Mouse (Mus musculus): Measurements from ENCODE around the gene Hoxc5. TPM values are rescaled to one million over a fixed set of nuclear protein-coding genes. Genes with fewer than 3 reads are reported as not detected.

Hoxc5 gene
- polyA plus RNA-seq, 1 experiment from 2014 or later: not detected

- Histone ChIP-seq H3K4me1 (no peaks in the 10 kb centered on the region), H3K4me3 (no peak overlapping the region), H3K9ac (replicated peaks) (no peak overlapping the region), H3K27ac (replicated peaks) (no peak overlapping the region), H3K4me2 (replicated peaks) (no peak overlapping the region), H3K27me3 (peaks cover 99% of the 10 kb centered on the region), H3K36me3 (no peaks in the 10 kb centered on the region), H3K9me3 (no peaks in the 10 kb centered on the region)
- WGBS: 13% methylated on average over 2 of the region's 2 CpGs
- ATAC-seq (ENCODE audit: low FRiP score, low read depth): no peak
Observed at GRCm38 (mm10) chr15:102950877-102951276, 16.4 kb upstream of the Hoxc5 start.

- ATAC-seq (ENCODE audit: low FRiP score, low read depth): no peak
- Histone ChIP-seq H3K36me3 (no peaks in the 10 kb centered on the region), H3K4me3 (no peak overlapping the region), H3K9me3 (no peaks in the 10 kb centered on the region), H3K27me3 (peaks cover 100% of the 10 kb centered on the region), H3K27ac (replicated peaks) (no peak overlapping the region), H3K9ac (replicated peaks) (no peak overlapping the region), H3K4me2 (replicated peaks) (no peak overlapping the region), H3K4me1 (no peaks in the 10 kb centered on the region)
- 5% methylated on average over 6 of the region's 6 CpGs for WGBS
Observed at GRCm38 (mm10) chr15:102953561-102953960, 13.7 kb upstream of the Hoxc5 start.

- no peaks in the 10 kb centered on the region for H3K4me1 ChIP-seq
- H3K27me3 ChIP-seq: peaks cover 98% of the 10 kb centered on the region
- no peaks in the 10 kb centered on the region for H3K9me3 ChIP-seq
- H3K9ac ChIP-seq (replicated peaks): no peak within 1 kb of the TSS
- H3K36me3 ChIP-seq: no peaks in the 10 kb centered on the region
- H3K4me2 ChIP-seq (replicated peaks): no peak within 1 kb of the TSS
- WGBS: under 1% methylated on average over 56 of the region's 57 CpGs
- H3K27ac ChIP-seq (replicated peaks): no peak within 1 kb of the TSS
- H3K4me3 ChIP-seq: no peak within 1 kb of the TSS
- no peak for ATAC-seq (ENCODE audit: low FRiP score, low read depth)
Observed at GRCm38 (mm10) chr15:102954192-102955006, 12.8 kb upstream of the Hoxc5 start, which contains the start of gene Hoxc11. Hoxc11 (plus strand) TSS chr15:102954427.

DNA sequence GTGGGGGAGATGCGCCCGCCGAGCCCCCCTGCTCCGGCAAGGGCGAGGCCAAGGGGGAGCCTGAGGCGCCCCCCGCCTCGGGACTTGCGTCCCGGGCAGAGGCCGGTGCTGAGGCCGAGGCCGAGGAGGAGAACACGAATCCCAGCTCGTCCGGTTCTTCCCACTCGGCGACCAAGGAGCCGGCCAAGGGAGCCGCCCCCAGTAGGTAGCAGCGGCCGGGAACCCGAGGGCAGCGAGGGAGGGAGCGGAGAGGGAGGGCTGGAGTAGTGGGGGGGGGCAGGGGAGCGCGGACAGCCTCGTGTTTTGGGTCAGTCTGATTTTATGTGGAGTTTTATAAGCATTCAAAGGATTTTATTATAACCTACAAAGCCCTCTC is 12.2 kb upstream of the Hoxc5 start:
- H3K36me3 ChIP-seq: no peaks in the 10 kb centered on the region
- under 1% methylated on average over 26 of the region's 28 CpGs for WGBS
- no peaks in the 10 kb centered on the region for H3K9me3 ChIP-seq
- no peak for ATAC-seq (ENCODE audit: low FRiP score, low read depth)
- H3K4me3 ChIP-seq: no peak overlapping the region
- H3K4me2 ChIP-seq (replicated peaks): no peak overlapping the region
- no peak overlapping the region for H3K9ac ChIP-seq (replicated peaks)
- no peak overlapping the region for H3K27ac ChIP-seq (replicated peaks)
- H3K27me3 ChIP-seq: peaks cover 98% of the 10 kb centered on the region
- no peaks in the 10 kb centered on the region for H3K4me1 ChIP-seq

DNA sequence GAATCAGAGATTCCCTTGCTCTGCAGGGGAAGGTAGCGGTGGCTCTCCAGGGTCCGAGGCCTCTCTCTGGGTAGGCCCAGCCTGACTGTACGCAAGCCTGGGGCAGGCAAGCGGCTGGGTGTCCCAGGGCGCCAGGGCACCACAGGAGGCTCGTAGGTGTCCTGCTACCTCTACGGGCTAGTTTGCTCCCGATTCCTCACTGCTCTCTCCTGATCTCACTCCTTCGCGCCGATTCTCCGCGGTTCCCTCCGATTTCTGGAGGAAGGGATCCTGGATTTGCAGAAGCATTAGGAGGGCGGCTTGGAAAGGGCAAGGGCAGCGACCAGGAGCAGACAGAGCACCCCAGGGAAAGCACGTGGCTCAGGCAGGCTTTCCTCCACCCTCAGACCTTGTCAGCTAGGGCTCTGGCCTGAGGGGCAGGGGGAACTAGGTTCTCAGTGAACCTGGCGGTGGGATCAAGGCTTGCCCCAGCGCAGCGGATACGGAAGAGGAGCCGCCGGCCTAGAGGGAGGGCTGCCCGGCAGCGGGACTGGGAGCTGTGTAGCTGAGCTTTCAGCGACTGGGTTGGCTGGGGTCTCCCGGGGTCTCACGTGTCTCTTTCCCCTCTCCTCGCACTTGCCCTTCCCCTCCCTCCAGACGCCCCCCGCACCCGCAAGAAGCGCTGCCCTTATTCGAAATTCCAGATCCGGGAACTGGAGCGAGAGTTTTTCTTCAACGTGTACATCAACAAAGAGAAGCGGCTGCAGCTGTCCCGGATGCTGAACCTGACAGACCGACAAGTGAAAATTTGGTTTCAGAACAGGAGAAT is 11.2 kb upstream of the Hoxc5 start:
- ATAC-seq (ENCODE audit: low FRiP score, low read depth): no peak
- Histone ChIP-seq H3K36me3 (no peaks in the 10 kb centered on the region), H3K9me3 (no peaks in the 10 kb centered on the region), H3K27ac (replicated peaks) (no peak overlapping the region), H3K27me3 (peaks cover 98% of the 10 kb centered on the region), H3K4me3 (no peak overlapping the region), H3K4me1 (no peaks in the 10 kb centered on the region), H3K4me2 (replicated peaks) (no peak overlapping the region), H3K9ac (replicated peaks) (no peak overlapping the region)
- under 1% methylated on average over 40 of the region's 40 CpGs for WGBS

DNA sequence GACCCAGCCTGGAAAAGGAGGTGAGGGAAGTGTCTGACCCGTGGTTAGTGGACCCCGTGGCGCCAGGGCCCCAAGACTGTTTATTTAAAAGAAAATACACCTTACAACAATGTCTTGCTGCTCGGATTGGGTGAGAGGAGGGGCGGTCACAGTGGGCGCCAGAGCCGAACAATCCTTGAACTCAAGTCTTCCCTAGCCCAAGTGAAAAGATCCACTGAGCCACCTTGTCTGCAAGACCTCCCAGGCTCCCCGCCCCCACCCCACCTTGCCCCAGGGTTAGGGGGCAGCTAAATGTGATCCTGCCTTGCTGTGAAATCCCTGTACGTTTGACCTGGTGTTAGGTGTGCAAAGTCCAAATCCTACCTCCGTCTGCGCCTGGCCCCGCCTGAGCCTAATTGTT is 10.3 kb upstream of the Hoxc5 start:
- H3K4me2 ChIP-seq (replicated peaks): no peak overlapping the region
- WGBS: under 1% methylated on average over 12 of the region's 12 CpGs
- no peaks in the 10 kb centered on the region for H3K4me1 ChIP-seq
- H3K9ac ChIP-seq (replicated peaks): no peak overlapping the region
- peaks cover 98% of the 10 kb centered on the region for H3K27me3 ChIP-seq
- no peak for ATAC-seq (ENCODE audit: low FRiP score, low read depth)
- no peaks in the 10 kb centered on the region for H3K36me3 ChIP-seq
- no peak overlapping the region for H3K4me3 ChIP-seq
- no peaks in the 10 kb centered on the region for H3K9me3 ChIP-seq
- H3K27ac ChIP-seq (replicated peaks): no peak overlapping the region

DNA sequence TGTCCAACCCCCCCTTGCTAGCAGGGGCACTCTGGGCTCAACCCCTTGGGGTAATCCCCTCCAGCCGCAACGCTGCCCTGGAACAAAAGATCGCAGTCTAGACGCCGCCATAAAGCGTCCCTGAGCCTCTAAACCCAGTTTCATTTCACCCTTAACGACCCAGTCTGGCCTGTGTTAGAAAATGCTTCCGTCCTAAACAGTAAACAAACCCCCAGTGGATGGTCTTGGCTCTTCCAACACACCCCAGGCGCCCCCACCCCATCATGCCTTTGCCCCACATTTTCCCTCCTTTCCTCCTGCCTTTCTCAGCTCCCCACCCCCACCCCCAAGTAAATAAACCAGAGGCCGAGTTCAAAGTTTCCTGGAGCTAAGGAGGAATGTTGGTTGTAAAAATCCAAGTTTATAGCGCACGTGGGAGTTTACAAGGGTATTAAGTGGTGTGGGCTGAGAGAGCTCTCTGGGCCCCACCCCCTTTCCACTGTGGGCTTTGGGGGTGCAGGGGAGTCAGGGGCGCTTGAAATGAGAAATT is 7.5 kb upstream of the Hoxc5 start:
- no peak overlapping the region for H3K4me2 ChIP-seq (replicated peaks)
- under 1% methylated on average over 13 of the region's 13 CpGs for WGBS
- no peak for ATAC-seq (ENCODE audit: low FRiP score, low read depth)

GRCm38 (mm10) chr15:102961728-102962127 is 5.5 kb upstream of the Hoxc5 start:
- H3K9me3 ChIP-seq: no peaks in the 10 kb centered on the region
- no peak overlapping the region for H3K4me3 ChIP-seq
- peaks cover 95% of the 10 kb centered on the region for H3K27me3 ChIP-seq
- no peak overlapping the region for H3K9ac ChIP-seq (replicated peaks)
- no peaks in the 10 kb centered on the region for H3K36me3 ChIP-seq
- H3K4me1 ChIP-seq: 0 out of 2 replicates have a peak, but pooled peaks cover 5% of the 10 kb centered on the region
- no peak overlapping the region for H3K4me2 ChIP-seq (replicated peaks)
- WGBS: 4% methylated on average over 6 of the region's 6 CpGs
- H3K27ac ChIP-seq (replicated peaks): no peak overlapping the region
- no peak for ATAC-seq (ENCODE audit: low FRiP score, low read depth)

More for the DNA sequence above, 7.5 kb upstream of the Hoxc5 start:
- Histone ChIP-seq H3K9ac (replicated peaks) (no peak overlapping the region), H3K4me1 (no peaks in the 10 kb centered on the region), H3K36me3 (no peaks in the 10 kb centered on the region), H3K9me3 (no peaks in the 10 kb centered on the region), H3K4me3 (no peak overlapping the region), H3K27me3 (peaks cover 95% of the 10 kb centered on the region), H3K27ac (replicated peaks) (no peak overlapping the region)

DNA sequence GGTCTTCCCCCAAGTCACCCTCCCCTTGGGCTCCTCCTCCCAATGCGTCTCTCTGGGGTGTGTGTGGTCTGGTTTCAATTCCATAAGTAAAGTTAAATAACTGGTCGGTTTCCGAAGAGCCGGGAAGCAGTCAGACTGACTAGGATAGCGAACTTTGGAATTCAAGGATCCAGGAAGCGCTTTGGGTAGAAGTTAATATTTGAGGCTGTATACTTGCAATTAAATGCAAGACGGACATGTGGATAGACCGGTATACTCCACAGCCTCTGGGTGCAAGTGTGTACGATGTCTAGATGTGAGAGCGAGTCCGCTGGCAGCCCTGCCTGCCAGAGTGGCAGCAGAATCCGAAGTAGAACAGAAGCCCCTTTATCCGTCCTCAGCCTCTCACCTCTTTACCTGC is 4.8 kb upstream of the Hoxc5 start:
- H3K36me3 ChIP-seq: no peaks in the 10 kb centered on the region
- peaks cover 95% of the 10 kb centered on the region for H3K27me3 ChIP-seq
- H3K4me2 ChIP-seq (replicated peaks): no peak overlapping the region
- no peaks in the 10 kb centered on the region for H3K9me3 ChIP-seq
- 1% methylated on average over 13 of the region's 13 CpGs for WGBS
- ATAC-seq (ENCODE audit: low FRiP score, low read depth): no peak
- H3K4me3 ChIP-seq: no peak overlapping the region
- no peak overlapping the region for H3K9ac ChIP-seq (replicated peaks)
- 0 out of 2 replicates have a peak, but pooled peaks cover 6% of the 10 kb centered on the region for H3K4me1 ChIP-seq
- no peak overlapping the region for H3K27ac ChIP-seq (replicated peaks)

- no peak overlapping the region for H3K4me2 ChIP-seq (replicated peaks)
- H3K27me3 ChIP-seq: peaks cover 94% of the 10 kb centered on the region
- no peaks in the 10 kb centered on the region for H3K9me3 ChIP-seq
- no peak overlapping the region for H3K9ac ChIP-seq (replicated peaks)
- no peak overlapping the region for H3K27ac ChIP-seq (replicated peaks)
- ATAC-seq (ENCODE audit: low FRiP score, low read depth): no peak
- 0 out of 2 replicates have a peak, but pooled peaks cover 6% of the 10 kb centered on the region for H3K4me1 ChIP-seq
- H3K4me3 ChIP-seq: no peak overlapping the region
- under 1% methylated on average over 8 of the region's 8 CpGs for WGBS
- no peaks in the 10 kb centered on the region for H3K36me3 ChIP-seq
Observed at GRCm38 (mm10) chr15:102963259-102963658, 4.0 kb upstream of the Hoxc5 start.

DNA sequence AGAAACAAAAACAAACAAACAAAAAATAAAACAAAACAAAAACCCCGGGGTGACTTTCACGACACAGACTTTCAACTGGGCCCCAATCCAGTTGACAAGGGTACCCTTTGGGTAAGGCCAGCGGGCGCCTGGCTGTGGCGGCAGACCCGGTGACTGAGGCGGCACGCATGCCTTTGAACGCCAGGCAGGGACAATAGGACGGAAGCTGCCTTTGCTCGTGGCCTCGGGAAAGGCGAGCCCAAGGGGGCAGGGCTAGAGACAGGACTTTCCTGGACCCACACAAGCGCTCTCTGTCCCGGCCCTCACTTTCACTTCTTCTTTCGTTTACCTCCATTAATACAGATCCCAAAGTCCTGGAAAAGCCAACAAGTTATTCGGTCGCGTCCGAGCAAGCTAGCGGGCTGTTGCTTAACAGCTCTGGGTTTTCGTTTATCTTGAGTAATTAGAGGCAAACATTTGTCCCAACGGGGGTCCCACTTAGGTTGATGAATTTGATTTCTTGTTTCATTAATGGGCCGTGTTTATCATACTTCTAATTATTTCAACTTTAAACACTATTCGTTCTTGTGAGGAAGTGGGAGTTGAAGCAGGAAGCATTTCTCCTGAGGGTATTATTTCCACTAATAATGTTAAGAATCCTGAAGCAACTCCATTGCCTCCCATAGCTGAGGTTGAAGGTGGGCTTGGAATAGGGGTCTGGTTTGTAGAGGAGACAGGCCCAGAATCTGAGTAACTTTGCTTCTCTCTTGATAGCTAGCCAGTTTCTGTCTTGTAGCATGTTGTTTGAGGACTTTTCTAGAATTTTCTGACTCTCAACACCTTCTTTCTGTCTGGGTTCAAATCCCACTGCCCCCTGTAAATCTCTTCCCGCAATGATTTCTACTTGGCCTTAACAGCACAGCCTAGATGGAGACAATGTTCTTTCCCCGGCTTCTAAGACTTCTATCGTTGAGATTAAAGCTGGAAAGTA is 3.3 kb upstream of the Hoxc5 start:
- no peak overlapping the region for H3K4me3 ChIP-seq
- no peaks in the 10 kb centered on the region for H3K9me3 ChIP-seq
- H3K27me3 ChIP-seq: peaks cover 95% of the 10 kb centered on the region
- 1% methylated on average over 28 of the region's 28 CpGs for WGBS
- no peak overlapping the region for H3K27ac ChIP-seq (replicated peaks)
- ATAC-seq (ENCODE audit: low FRiP score, low read depth): no peak
- H3K36me3 ChIP-seq: no peaks in the 10 kb centered on the region
- H3K9ac ChIP-seq (replicated peaks): no peak overlapping the region
- no peak overlapping the region for H3K4me2 ChIP-seq (replicated peaks)
- H3K4me1 ChIP-seq: 0 out of 2 replicates have a peak, but pooled peaks cover 6% of the 10 kb centered on the region
